Mouse (Mus musculus) MEL (cell line): ENCODE data around the gene Shtn1.

Source experiments
- CTCF ChIP-seq, 3 experiments: IDR thresholded peaks in 2 of 3; conservative IDR thresholded peaks in 1 of 3; 2 replicates each; pipeline ENCODE4 v1.5.1; 2011 to 2012; ENCODE audit warnings: low read length in 3 of 3, low read depth in 2 of 3, mild to moderate bottlenecking in 2 of 3, improper control_type of control experiment in 1 of 3, inconsistent platforms in 1 of 3, mixed read lengths in 1 of 3, moderate library complexity in 1 of 3; ENCODE audit not compliant: control insufficient read depth in 1 of 3, insufficient read depth in 1 of 3, poor library complexity in 1 of 3, severe bottlenecking in 1 of 3
- E2F4 ChIP-seq: IDR thresholded peaks from 2 replicates; pipeline ENCODE4 v1.6.1; 2011; ENCODE audit warnings: low read depth, low read length, improper control_type of control experiment, borderline replicate concordance
- MYB ChIP-seq: IDR thresholded peaks from 2 replicates; pipeline ENCODE4 v1.6.1; 2011; ENCODE audit warnings: mild to moderate bottlenecking, low read depth, low read length, improper control_type of control experiment
- POLR2A ChIP-seq, 2 experiments: IDR thresholded peaks; 2 replicates each; pipeline ENCODE4 v1.6.1; 2011 to 2012; ENCODE audit warnings: low read length in 2 of 2, mild to moderate bottlenecking in 2 of 2, control low read depth in 1 of 2, improper control_type of control experiment in 1 of 2, low read depth in 1 of 2, moderate library complexity in 1 of 2; ENCODE audit not compliant: control insufficient read depth in 1 of 2, insufficient read depth in 1 of 2, poor library complexity in 1 of 2
- ZKSCAN1 ChIP-seq: IDR thresholded peaks from 2 replicates; pipeline ENCODE4 v1.6.1; 2012; ENCODE audit warnings: low read depth, mild to moderate bottlenecking, inconsistent platforms, low read length, improper control_type of control experiment, moderate library complexity
- ZMIZ1 ChIP-seq: IDR thresholded peaks from 2 replicates; pipeline ENCODE4 v1.6.1; 2012; ENCODE audit warnings: low read depth, mild to moderate bottlenecking, inconsistent platforms, low read length, improper control_type of control experiment, moderate library complexity

GRCm38 (mm10) chr19:59051622-59052021 is 24.3 kb downstream of the Shtn1 start:
- TF ChIP-seq CTCF (IDR thresholded peaks at IDR 0.05 in 2 of 3, conservative IDR thresholded peaks at IDR 0.05 in 1 of 3; ENCODE audit: control insufficient read depth in 1 of 3, insufficient read depth in 1 of 3, low read depth in 2 of 3, low read length in 3 of 3, poor library complexity in 1 of 3, severe bottlenecking in 1 of 3) = no peak
- TF ChIP-seq MYB = no peak
- no peak for TF ChIP-seq POLR2A (IDR thresholded peaks at IDR 0.05; ENCODE audit: control insufficient read depth in 1 of 2, insufficient read depth in 1 of 2, low read depth in 1 of 2, low read length in 2 of 2, poor library complexity in 1 of 2)
- no peak for TF ChIP-seq ZMIZ1
- TF ChIP-seq E2F4 = no peak
- no peak for TF ChIP-seq ZKSCAN1
